Mouse (Mus musculus) adrenal gland, adult 8-10 months (tissue): Measurements from ENCODE around the gene Fzd9. TPM values are rescaled to one million over a fixed set of nuclear protein-coding genes. Genes with fewer than 3 reads are reported as not detected.
"Not testable (repeated sequence)": the region's sequence is repeated elsewhere in the genome, so short reads cannot be mapped to it uniquely, and the experiment has no call there.

Experiments used
- DNase-seq: peaks from one replicate; pipeline ENCODE4 v3.0.0; 2022
- microRNA-seq, 2 experiments: library from miRNA; unstranded; fragments of <30 nt; microRNA quantifications; one replicate each; pipeline ENCODE4 v1.2.0; 2022
- total RNA-seq, 4 experiments: library from RNA; stranded (reverse); gene quantifications; 2 replicates each; pipeline ENCODE4 v1.2.4; 2022

Fzd9 gene
- total RNA-seq, 4 experiments from 2014 or later: 2.8 to 10.5 (median 6.3) TPM

DNA sequence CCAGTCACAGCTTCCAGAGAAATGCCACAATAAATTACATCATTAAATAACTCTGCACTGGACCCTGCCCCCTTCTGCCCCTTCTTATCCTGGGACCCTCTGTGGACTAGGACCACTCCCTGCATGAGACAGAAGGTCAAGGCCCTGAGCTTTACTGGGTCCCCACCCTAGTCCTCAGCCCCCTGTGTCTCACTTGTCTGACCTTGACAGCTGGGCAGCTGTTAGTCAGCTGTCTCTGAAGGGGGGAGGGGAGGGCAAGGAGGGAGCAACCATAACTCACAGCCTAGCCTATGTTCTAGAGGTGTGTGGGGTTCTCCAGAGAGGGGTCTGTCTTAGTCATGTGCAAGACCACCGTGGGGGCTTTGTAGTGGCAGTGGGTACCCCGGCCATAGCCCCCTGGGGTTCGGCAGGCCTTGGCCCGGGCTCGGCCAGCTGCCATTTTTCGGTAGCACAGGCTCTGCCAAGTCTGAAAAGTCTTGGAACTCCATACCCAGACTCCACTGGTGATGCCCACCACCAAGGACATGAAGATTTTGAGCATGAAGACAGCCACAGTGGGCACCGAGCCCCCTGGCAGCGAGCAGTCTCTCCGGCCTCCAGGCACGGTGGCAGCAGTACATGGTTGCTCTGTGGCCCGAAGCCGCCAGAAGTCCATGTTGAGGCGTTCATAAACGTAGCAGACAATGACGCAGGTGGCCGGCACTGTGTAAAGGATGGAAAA lies 1.9 kb downstream of the Fzd9 start:
- DNase-seq: no peak

DNA sequence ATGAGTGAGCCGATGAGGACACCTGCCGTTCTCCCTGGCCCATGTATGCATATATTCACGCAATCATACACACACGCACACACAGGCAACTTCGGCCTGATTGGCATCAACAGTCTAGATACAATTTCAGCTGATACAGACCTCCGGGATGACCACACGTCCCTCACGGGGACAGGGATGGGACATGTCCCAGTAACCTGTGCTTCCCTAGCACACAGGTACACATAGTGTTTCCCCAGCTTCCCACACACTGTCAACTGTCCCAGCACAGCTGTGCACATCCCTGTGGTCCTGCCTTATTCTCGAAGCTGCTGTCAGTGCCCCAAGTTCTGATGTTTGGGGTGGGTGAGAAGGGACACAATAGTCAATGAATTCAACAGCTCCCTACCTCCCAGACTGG lies 3.7 kb downstream of the Fzd9 start:
- no peak for DNase-seq

DNA sequence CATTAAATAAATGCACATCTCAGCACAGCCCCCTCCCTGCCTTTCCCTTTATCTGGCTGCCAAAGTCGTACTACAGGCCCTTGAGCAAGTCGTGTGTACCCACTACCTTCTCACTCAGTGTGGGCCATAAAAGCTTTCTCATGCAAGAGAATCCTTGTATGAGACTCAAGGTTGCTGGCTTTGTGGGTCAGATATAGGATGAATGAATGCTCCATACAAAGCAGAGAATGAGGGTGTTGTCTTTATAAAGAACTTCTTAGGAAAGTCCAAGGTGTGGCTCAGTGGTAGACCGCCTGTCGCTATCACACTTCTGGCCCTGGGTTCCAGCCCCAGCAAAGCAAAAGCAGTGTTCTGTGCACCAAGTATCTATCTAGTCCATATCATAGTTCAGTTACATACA lies 4.5 kb downstream of the Fzd9 start:
- DNase-seq: no peak

DNA sequence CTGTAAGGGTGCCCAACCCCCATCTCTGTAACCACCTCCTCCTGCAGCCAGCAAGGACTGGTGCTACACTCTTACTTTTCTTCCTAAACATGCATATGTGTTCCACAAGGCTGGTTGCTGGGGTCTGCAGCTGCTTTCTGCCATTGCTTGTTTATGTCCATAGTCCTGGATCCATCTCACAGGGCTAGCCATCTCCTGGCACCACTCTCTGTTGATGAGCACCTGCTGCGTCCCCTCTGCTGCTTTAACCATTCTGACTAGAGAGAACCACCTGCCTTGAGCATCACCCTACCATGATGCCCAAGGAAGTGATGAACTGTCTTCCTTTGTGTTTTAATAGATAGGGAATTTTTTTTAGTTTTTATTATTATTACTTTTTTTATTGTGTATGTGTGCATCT lies 7.9 kb downstream of the Fzd9 start:
- DNase-seq: no peak

DNA sequence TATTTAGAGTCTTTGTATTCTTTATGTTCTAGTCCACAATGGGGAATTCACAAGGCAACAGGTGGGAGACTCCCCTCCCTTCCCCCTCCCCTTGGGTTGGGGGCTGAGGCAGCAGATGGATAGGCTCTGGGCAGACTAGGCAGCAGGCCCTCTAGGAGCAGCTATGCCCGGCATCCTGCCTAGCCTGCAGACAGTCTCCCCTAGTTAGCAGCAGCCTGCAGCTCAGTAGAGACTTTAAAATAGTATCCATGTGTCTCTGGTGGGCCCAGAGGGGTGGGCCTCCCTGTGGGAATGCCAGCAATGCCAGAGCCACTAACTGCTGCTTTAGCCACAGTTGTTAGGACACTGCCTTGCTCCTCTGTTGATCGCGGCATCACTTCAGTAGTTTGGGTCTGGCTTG lies 8.4 kb downstream of the Fzd9 start:
- DNase-seq: no peak

DNA sequence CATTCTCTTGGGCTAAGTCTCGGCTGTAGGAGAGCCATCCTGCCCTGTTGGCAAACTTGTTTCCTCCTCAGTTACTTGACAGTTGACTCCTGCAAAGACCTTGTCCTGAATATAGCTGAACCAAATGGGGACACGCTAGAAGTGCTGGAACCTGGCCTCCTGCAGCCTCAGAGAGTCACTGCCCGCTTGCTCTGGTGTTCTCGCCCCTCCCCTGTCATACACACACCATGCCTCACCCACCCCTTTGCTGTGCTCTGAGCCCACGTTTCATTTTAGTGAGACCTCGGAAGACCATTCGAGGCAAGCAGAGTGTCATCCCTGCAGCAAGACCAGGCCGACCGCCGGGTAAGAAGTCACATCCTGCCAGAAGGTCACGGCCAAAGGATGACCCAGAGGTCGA lies 8.9 kb downstream of the Fzd9 start:
- no peak for DNase-seq

DNA sequence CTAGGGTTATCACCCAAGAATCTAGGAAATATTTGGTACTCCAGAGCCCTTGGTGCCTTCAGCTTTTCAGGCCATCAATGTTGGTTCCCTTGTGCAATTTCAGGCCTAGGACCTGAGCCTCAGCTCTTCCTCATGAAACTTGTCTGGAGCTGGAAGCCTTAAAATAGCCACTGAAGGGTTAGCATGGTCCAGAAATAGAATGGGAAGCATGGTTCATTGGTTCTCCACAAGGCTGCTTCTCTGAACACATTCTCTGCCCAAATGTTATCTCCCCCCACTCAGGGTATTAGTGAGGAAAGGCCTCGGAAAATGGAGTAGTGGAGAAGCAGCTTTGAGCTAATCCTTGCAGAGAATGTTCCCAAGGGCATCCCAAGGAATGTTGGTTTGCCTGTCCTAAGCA lies 9.6 kb downstream of the Fzd9 start:
- no peak for DNase-seq

DNA sequence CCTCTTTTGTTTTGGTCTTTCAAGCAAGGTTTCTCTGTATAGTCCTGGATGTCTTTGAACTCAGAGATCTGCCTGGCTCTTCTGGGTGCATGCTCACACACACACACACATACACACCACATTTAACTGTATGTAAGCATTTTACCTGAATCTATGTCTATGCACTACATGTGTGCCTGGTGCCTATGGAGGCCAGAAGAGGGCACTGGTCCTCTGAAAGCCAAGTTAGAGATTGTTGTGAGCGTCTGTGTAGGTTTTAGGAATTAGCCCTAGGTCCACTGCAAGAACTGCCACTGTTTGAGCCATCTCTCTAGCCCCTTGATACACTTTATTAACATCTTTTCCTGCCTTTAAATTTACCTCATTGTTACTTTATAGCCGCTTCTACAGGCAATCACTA lies 12.2 kb downstream of the Fzd9 start:
- no peak for DNase-seq

DNA sequence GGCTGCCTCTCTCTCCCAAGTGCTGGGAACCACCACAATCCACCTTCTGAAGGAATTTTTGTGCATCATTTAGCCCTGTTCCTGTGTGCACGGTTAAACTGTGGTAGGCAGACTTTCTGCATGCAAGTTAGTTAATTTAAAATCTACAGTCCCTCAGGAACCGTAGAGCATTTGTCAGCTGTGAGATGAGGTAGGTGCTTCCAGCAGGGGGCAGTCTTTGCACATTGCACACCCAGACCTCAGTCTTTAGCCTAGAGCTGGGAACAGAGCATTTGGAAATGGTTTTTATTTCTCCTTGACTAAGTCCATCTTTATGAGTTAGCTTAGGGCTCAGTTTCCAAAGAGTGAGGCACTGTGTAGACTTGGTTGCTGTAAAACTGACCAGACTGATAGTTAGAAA lies 14.5 kb downstream of the Fzd9 start:
- peak; percentile 35 for DNase-seq

DNA sequence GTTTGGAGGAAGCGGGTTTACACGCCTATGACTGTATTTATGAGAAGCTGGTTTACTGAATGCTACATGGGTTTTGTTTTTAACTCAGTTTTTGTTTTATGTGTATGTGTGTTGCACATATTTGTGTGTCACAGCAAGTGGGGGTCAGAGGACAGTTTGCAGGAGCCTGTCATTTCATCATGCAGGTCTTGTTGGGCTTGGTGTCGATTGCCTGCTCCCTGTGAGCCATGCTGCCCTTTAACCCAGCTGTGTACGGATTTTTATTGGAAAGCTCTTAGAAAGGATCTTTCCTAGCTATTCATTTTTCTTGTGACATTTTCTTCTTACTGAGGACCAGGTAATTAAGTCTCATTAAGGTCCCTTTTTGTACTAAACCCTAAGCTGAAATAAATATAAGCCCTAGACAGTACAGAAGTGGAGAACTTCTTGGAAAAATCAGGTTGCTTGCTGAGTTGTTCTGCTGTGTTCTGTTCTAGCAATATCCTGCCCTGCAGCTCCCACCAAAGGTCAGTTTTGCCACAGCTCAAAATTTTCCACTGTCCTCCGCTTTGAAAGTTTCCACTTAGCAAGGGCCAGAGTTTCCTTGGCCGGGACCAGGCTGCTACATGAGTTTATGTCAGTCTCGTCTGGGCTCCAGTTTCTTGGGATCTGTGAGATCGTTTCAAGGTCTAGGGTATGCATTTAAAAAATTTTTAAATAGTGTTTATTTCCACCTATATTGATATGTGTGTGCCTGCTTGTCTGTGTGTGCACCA lies 17.7 kb downstream of the Fzd9 start:
- DNase-seq: peak; percentile 68

DNA sequence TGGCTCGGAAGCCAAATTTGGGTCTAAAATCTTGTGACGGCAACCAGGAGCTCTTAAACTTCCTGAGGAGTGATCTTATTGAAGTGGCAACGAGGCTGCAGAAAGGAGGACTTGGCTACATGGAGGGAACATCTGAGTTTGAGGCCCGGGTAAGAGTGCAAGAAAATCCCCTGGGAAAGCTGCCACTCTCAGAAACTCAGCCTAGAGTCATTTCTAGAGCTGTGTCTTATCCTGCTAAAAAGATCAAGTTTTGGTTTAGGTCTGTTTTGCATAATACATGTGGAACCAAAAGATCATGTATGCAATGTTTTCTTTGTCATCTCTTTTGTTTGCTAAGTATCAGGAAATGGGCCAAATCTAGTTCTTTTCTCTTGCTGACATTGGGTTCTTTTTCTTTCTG lies 20.8 kb downstream of the Fzd9 start:
- DNase-seq: no peak

DNA sequence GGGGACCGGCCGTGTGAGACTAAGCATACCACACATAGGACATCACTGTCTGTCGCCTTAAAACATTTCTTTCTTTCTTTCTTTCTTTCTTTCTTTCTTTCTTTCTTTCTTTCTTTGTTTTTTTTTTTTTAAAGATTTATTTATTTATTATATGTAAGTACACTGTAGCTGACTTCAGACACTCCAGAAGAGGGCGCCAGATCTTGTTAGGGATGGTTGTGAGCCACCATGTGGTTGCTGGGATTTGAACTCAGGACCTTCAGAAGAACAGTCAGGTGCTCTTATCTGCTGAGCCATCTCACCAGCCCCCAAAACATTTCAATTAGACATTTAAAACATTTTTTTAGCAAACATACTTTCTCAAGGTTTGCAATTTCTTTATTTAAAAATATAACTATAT lies 25.2 kb downstream of the Fzd9 start:
- DNase-seq: not testable (repeated sequence)

DNA sequence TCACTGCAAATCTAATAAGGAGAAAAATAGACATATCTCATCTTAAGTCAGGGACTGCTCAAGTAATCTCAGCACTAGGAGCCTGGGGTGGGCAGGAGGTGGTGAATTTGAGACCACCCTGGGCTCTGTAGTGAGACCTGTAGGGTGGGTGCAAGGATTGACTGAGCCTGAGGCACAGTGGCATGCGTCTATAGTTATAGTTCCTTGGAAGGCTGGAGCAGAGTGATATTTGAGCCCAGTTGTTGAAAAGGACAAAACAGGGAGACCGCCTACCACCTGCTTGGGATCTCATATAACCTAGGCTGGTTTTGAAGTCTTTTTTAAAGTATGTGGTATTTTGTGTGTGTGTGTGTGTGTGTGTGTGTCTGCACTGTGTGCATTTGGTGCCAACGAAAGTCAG lies 26.9 kb downstream of the Fzd9 start:
- DNase-seq: no peak

DNA sequence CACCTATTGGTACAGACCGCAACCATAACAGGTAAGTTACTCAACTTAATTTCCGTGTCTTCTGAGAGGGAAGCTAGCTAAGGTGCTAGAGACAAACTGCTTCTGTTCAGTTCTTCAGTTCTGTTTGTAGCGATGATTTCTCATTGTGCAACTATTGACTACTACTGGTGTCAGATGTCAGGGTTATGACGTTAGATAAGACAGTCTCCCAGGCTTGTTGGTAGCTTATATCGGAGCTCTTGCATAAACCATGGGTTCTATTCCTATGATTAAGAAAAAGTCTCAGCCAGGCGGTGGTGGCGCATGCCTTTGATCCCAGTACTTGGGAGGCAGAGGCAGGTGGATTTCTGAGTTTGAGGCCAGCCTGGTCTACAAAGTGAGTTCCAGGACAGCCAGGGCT lies 29.0 kb downstream of the Fzd9 start:
- DNase-seq: no peak

DNA sequence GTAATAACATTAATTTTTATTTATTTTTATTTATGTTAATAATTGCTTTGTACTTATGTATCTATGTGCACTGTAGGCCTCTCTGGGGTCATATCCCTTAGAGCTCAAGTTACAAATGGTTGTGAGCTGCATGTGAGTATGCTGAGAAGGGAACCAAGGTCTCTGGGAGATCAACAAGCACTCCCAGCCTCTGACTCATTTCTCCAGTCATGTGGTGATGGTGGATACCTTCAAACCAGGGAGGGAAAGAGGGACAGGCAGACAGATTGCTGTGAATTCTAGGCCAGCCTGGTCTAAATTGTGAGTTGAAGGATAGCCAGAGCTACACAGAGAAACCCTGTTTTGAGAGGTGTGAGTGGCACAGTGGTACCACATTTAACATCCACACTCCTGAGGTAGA lies 30.1 kb downstream of the Fzd9 start:
- DNase-seq: peak; percentile 42

DNA sequence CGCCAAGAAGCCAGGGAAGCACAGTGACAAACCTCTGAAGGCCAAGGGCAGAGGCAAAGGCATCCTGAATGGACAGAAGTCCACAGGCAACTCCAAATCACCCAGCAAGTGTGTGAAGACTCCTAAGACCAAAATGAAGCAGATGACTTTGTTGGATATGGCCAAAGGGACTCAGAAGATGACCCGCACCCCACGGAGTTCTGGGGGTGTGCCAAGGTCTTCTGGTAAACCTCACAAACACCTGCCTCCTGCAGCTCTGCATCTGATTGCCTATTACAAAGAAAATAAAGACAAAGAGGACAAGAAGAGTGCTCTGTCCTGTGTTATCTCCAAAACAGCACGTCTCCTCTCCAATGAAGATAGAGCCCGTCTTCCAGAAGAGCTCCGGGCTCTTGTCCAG lies 34.2 kb downstream of the Fzd9 start:
- no peak for DNase-seq

DNA sequence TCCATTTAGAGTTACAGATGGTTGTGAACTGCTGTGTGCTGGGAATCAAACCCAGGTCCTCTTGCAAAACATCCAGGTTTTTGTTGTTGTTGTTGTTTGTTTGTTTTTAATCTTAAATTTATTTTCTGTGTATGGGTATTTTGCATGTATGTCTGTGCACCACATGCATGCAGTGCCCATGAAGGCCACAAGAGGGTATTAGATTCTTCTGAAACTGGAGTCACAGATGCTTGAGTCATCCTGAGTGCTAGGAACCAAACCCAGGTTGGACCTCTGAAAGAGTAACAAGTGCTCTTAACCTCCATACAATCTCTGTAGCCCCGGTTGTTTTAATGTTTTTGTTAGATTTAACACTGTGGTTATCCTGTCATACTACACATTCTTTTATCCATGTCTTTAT lies 42.8 kb downstream of the Fzd9 start:
- no peak for DNase-seq

DNA sequence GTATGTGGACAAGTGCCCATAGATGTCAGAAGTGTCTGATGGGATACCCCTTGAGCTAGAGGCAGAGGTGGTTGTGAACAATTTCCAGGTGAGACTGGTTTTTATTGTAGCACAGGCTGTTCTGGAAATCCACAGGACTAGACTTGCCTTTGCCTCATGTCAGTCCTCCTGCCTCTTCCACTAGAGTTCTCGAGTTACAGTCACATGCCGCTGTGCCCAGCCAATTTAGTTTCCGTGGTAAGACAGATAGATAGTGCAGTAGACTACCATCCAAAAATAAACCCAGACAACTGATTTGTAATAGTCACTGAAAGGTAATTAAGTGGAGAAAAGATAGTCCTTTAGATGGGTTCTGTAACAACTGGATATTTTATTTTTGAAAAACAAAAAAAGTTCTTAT lies 48.3 kb downstream of the Fzd9 start:
- no peak for DNase-seq

Small RNA genes lying within 50 kb of the gene (microRNA-seq; reads per million reads assigned to microRNA genes)
- gene Gm25315: 0 reads per million in 2 experiments

Other genes with a start within 250 kb of the Fzd9 start
- 10 to 100 TPM; 52.4 to 65.4 (median 55.9) TPM for gene Abhd11, start 242.1 kb downstream of the Fzd9 start, total RNA-seq
- gene Stx1a, start 227.7 kb downstream of the Fzd9 start, total RNA-seq: 10 to 100 TPM in 3 of 4 experiments, 1 to 10 TPM in 1; 4.9 to 15.9 (median 12.1) TPM
- 10 to 100 TPM; 35.8 to 42.0 (median 38.7) TPM for gene Dnajc30, start 187.0 kb downstream of the Fzd9 start, total RNA-seq
- gene Bud23, start 186.3 kb downstream of the Fzd9 start, total RNA-seq: 10 to 100 TPM; 54.5 to 56.7 (median 55.8) TPM
- 1 to 10 TPM; 2.2 to 6.5 (median 4.8) TPM for gene Vps37d, start 173.0 kb downstream of the Fzd9 start, total RNA-seq
- 10 to 100 TPM; 33.6 to 42.9 (median 37.8) TPM for gene Mlxipl, start 161.3 kb downstream of the Fzd9 start, total RNA-seq
- gene Tbl2, start 101.6 kb downstream of the Fzd9 start, total RNA-seq: 10 to 100 TPM; 21.2 to 30.4 (median 25.6) TPM
- 10 to 100 TPM; 65.5 to 89.7 (median 78.2) TPM for gene Bcl7b, start 82.9 kb downstream of the Fzd9 start, total RNA-seq
- 100 to 1,000 TPM in 1 of 4 experiments, 10 to 100 TPM in 3; 71.4 to 118 (median 94.8) TPM for gene Baz1b, start 64.0 kb downstream of the Fzd9 start, total RNA-seq
- under 1 TPM in 2 of 4 experiments, not detected in 2; 0.21 to 0.52 TPM for gene Fkbp6, start 98.8 kb upstream of the Fzd9 start, total RNA-seq
- not detected for gene Trim50, start 102.1 kb upstream of the Fzd9 start, total RNA-seq
- 10 to 100 TPM; 21.9 to 25.0 (median 22.9) TPM for gene Nsun5, start 118.7 kb upstream of the Fzd9 start, total RNA-seq
- 10 to 100 TPM; 17.2 to 24.1 (median 22.5) TPM for gene Pom121, start 143.3 kb upstream of the Fzd9 start, total RNA-seq